Comparison of ENCODE assay signal across 8 mouse cellular contexts in the genomic region with DNA sequence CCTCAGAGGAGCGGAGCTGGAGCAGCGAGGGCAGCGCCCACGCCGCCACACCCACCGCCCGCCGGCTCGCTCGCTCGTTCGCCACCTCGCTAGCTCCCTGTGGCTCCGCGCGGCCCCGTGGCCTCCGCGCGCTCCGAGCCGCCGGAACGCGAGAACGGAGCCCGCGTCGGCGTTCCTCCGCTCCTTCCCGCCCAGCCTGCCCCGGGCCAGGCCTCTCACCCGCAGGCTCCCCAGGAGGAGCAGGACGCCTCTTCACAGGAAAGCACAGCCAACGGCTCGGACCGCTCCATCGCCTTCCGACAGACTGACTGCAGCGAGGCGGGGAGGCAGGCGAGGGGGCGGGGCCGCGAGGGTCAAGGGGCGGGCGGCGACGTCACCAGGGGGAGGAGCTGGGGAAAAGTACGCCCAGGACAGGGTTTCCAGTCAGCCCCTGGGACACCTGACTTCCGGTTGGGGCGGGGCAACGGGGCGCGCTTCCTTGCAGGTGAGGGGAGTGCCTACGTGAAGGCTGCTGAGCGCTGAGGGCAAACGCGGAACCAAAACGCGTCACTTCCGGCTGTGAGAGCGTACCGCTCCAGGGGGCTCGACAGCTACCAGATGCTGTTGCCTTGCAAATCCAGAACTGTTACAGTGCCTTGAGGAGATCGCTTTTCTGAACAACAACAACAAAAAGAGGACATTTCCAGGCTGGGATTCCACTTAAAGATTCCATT. TPM values are rescaled to one million over a fixed set of nuclear protein-coding genes. Genes with fewer than 3 reads are reported as not detected.
A peak's percentile ranks its signal among the peaks of the same experiment; 100 is the strongest.
DNase-seq lines count a peak whose midpoint lies in the region; ATAC-seq lines count a peak whose summit lies in the region.

Uba6 (minus strand) TSS at position 355 of the 713 bp plus-strand sequence.

- no peaks in the 10 kb centered on the region for H3K9me3 ChIP-seq in heart, embryonic 14.5 days (ENCODE audit: control insufficient read depth, low read length)
- H3K9me3 ChIP-seq in liver, embryonic 13.5 days (replicated peaks) = no peaks in the 10 kb centered on the region
- no peaks in the 10 kb centered on the region for H3K9me3 ChIP-seq in stomach, embryonic 16.5 days (replicated peaks; ENCODE audit: control insufficient read depth, low read length)

- peak within 1 kb of the TSS; percentile 87 for H3K9ac ChIP-seq in heart, embryonic 14.5 days (ENCODE audit: low read length)
- H3K9ac ChIP-seq in liver, embryonic 13.5 days = peak within 1 kb of the TSS; percentile 86
- H3K9ac ChIP-seq in stomach, embryonic 16.5 days (ENCODE audit: low read length) = peak within 1 kb of the TSS; percentile 87

- H3K4me1 ChIP-seq in heart, embryonic 14.5 days (ENCODE audit: control insufficient read depth in 2 of 2, insufficient read depth in 2 of 2, low read length in 2 of 2) = peaks cover 0 to 5% of the 10 kb centered on the region in 2 experiments; a peak in 1 of 4 replicates
- H3K4me1 ChIP-seq in liver, embryonic 13.5 days (replicated peaks) = peaks cover 18% of the 10 kb centered on the region
- 0 out of 2 replicates have a peak, but pooled peaks cover 2% of the 10 kb centered on the region for H3K4me1 ChIP-seq in stomach, embryonic 16.5 days (ENCODE audit: control insufficient read depth, insufficient read depth, low read length)

- peak within 1 kb of the TSS; percentile 93 to 94 for H3K27ac ChIP-seq in heart, embryonic 14.5 days (replicated peaks in 1 of 2; ENCODE audit: control insufficient read depth in 1 of 2, insufficient read depth in 1 of 2, low read depth in 2 of 2, low read length in 2 of 2)
- peak within 1 kb of the TSS; percentile 89 for H3K27ac ChIP-seq in liver, embryonic 13.5 days
- peak within 1 kb of the TSS; percentile 95 for H3K27ac ChIP-seq in stomach, embryonic 16.5 days (ENCODE audit: low read length)

- peak within 1 kb of the TSS; percentile 94 for H3K4me2 ChIP-seq in heart, embryonic 14.5 days (ENCODE audit: low read length)
- peak within 1 kb of the TSS; percentile 96 for H3K4me2 ChIP-seq in liver, embryonic 13.5 days
- H3K4me2 ChIP-seq in stomach, embryonic 16.5 days (ENCODE audit: low read depth, low read length) = peak within 1 kb of the TSS; percentile 84

- peak within 1 kb of the TSS; percentile 92 to 93 for H3K4me3 ChIP-seq in heart, embryonic 14.5 days (ENCODE audit: control insufficient read depth in 1 of 2, insufficient read depth in 1 of 2, low read depth in 1 of 2, low read length in 2 of 2)
- H3K4me3 ChIP-seq in liver, embryonic 13.5 days (replicated peaks) = peak within 1 kb of the TSS; percentile 82
- H3K4me3 ChIP-seq in stomach, embryonic 16.5 days (replicated peaks; ENCODE audit: low read length) = peak within 1 kb of the TSS; percentile 87

- DNase-seq in c-Kit-negative CD71-positive TER-119-positive erythroid progenitor cells, embryonic 14.5 days (ENCODE audit: low read depth, low spot score) = peak; percentile 97
- peak; percentile 87 for DNase-seq in fibroblast of lung, adult 2 months (ENCODE audit: low read depth)
- peak; percentile 98 for DNase-seq in kidney, postnatal 14 days
- DNase-seq in liver, embryonic 13.5 days = peak; percentile 99
- peak; percentile 100 for DNase-seq in neural tube, embryonic 10.5 days (ENCODE audit: extremely low spot score, low spot score)

- peak; percentile 93 for ATAC-seq in CD4-positive, CD25-positive, alpha-beta regulatory T cell, adult 4 months
- ATAC-seq in heart, embryonic 14.5 days (ENCODE audit: insufficient number of reproducible peaks, insufficient read depth, low FRiP score, low read depth) = peak; percentile 99
- ATAC-seq in liver, embryonic 13.5 days (ENCODE audit: low read depth) = peak; percentile 99
- ATAC-seq in stomach, embryonic 16.5 days (ENCODE audit: insufficient read depth, low FRiP score) = peak; percentile 100

- H3K27me3 ChIP-seq in heart, embryonic 14.5 days (ENCODE audit: control insufficient read depth, insufficient read depth, low read length) = no peaks in the 10 kb centered on the region
- H3K27me3 ChIP-seq in liver, embryonic 13.5 days = no peaks in the 10 kb centered on the region
- H3K27me3 ChIP-seq in stomach, embryonic 16.5 days (ENCODE audit: control insufficient read depth, insufficient read depth, low read length) = no peaks in the 10 kb centered on the region

- under 1% methylated on average over 45 of the region's 67 CpGs for WGBS in heart, embryonic 14.5 days
- WGBS in liver, embryonic 13.5 days (ENCODE audit: insufficient replicate concordance) = under 1% methylated on average over 66 of the region's 67 CpGs
- under 1% methylated on average over 57 of the region's 67 CpGs for WGBS in stomach, embryonic 16.5 days

- H3K36me3 ChIP-seq in heart, embryonic 14.5 days (ENCODE audit: control insufficient read depth, insufficient read depth, low read length) = peaks cover 14% of the 10 kb centered on the region
- no peaks in the 10 kb centered on the region; the same call in 1 of the 2 replicates for H3K36me3 ChIP-seq in liver, embryonic 13.5 days
- no peaks in the 10 kb centered on the region for H3K36me3 ChIP-seq in stomach, embryonic 16.5 days (ENCODE audit: control insufficient read depth, insufficient read depth, low read length)

RNA-seq across cellular contexts. Expression of gene Uba6, which starts in this region (rescaled TPM):
- polyA plus RNA-seq in CD4-positive, CD25-positive, alpha-beta regulatory T cell, adult 4 months (2017; shearing (Covaris generic)) = 10 to 100 TPM; 15.5 to 17.9 TPM
- 11.6 and 12.0 TPM in 2 replicates for polyA plus RNA-seq in heart, embryonic 14.5 days (2014; fragmentation: Nextera tagmentation; extraction: Ambion mirVana)
- 4.1 and 5.7 TPM in 2 replicates for polyA plus RNA-seq in liver, embryonic 13.5 days (2015; fragmentation: Nextera tagmentation; extraction: Ambion mirVana)
- polyA plus RNA-seq in stomach, embryonic 16.5 days (2015; fragmentation: Nextera tagmentation; extraction: Ambion mirVana) = 13.8 and 14.3 TPM in 2 replicates

Comparison
In these comparisons a context has a peak if more than half of its experiments do, and no peak if none do; other contexts are left out.
1. Peak in every context shown above with its lines: DNase-seq, ATAC-seq, H3K4me3 ChIP-seq and H3K27ac ChIP-seq.